Mouse (Mus musculus): ENCODE results near the gene Sit1.

DNA sequence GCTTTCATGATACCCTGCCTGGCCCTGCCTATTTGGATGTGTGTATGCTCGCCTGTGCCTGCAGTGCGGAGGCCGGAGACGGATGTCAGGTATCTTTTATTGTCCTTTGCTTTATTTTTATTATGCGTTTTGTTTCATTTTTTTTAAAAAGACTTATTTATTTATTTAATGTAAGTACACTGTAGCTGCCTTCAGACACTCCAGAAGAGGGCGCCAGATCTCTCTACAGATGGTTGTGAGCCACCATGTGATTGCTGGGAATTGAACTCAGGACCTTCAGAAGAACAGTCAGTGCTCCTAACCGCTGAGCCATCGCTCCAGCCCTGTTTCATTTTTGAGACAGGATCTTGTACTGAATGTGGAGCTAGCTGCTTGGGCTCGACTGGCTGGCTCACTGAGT, 45.0 kb upstream of the Sit1 start:
- peak; percentile 41 for TF ChIP-seq CTCF (IDR thresholded peaks at IDR 0.05; ENCODE audit: low read depth)
- TF ChIP-seq EP300 (IDR thresholded peaks at IDR 0.05; ENCODE audit: low read depth), result no peak

Measured in liver, postnatal 0 days (tissue).